Mouse (Mus musculus) erythroblast, embryonic 14.5 days (primary cell): ENCODE measurements around the gene Tshz2.
"Not testable (repeated sequence)": the region's sequence is repeated elsewhere in the genome, so short reads cannot be mapped to it uniquely, and the experiment has no call there.

Experiments
- GATA1 ChIP-seq: IDR thresholded peaks from 2 replicates; pipeline ENCODE4 v1.6.1; 2012; ENCODE audit warnings: low read length, inconsistent platforms, mixed read lengths
- TAL1 ChIP-seq: IDR thresholded peaks from 3 replicates; pipeline ENCODE4 v1.6.1; 2012; ENCODE audit warnings: low read length, inconsistent platforms, mixed read lengths

- not testable (repeated sequence) for TF ChIP-seq GATA1, TAL1
Measured at GRCm38 (mm10) chr2:169587645-169588044, 45.2 kb upstream of the Tshz2 start, which contains the start of gene Gm11011.
